Mouse (Mus musculus) stomach, embryonic 15.5 days (tissue): ENCODE measurements around the gene C1qa. TPM values are rescaled to one million over a fixed set of nuclear protein-coding genes. Genes with fewer than 3 reads are reported as not detected.

Source experiments
- ATAC-seq: fragments of 200-750 bp; cut with Nextera tagmentation; 2 replicates; pipeline ENCODE4 v1.8.0; 2017; ENCODE audit warnings: low read depth, moderate number of reproducible peaks, moderate TSS enrichment; ENCODE audit not compliant: insufficient read depth, low FRiP score
- H3K27ac ChIP-seq: fragments of 300-500 bp; sonication (generic); 2 replicates; pipeline ENCODE4 v1.5.1; 2015; ENCODE audit warnings: mild to moderate bottlenecking, inconsistent platforms
- H3K27me3 ChIP-seq: fragments of 300-500 bp; sonication (generic); replicated peaks from 2 replicates; pipeline ENCODE4 v1.6.1; 2015; ENCODE audit warnings: inconsistent platforms
- H3K36me3 ChIP-seq: fragments of 300-500 bp; sonication (generic); 2 replicates; pipeline ENCODE4 v1.6.1; 2015; ENCODE audit warnings: inconsistent platforms
- H3K4me1 ChIP-seq: fragments of 300-500 bp; sonication (generic); 2 replicates; pipeline ENCODE4 v1.6.1; 2015; ENCODE audit warnings: inconsistent platforms
- H3K4me2 ChIP-seq: fragments of 300-500 bp; sonication (generic); 2 replicates; pipeline ENCODE4 v1.6.1; 2015; ENCODE audit warnings: mild to moderate bottlenecking, inconsistent platforms
- H3K4me3 ChIP-seq: fragments of 300-500 bp; sonication (generic); replicated peaks from 2 replicates; pipeline ENCODE4 v1.5.1; 2015; ENCODE audit warnings: inconsistent platforms
- H3K9ac ChIP-seq: fragments of 300-500 bp; sonication (generic); 2 replicates; pipeline ENCODE4 v1.6.1; 2015; ENCODE audit warnings: inconsistent platforms
- H3K9me3 ChIP-seq: fragments of 300-500 bp; sonication (generic); 2 replicates; pipeline ENCODE4 v1.6.1; 2016; ENCODE audit warnings: inconsistent platforms
- WGBS: fragments of 180-500 bp; shearing (Covaris S2); methylation state at CpG from one replicate; pipeline ENCODE4 v1.1.7; 2015; 5-methylcytosine and 5-hydroxymethylcytosine counted together
- polyA plus RNA-seq: library from polyadenylated mRNA; unstranded; fragments of >200 nt; fragmentation: Nextera tagmentation; extraction: Ambion mirVana; gene quantifications from 2 replicates; pipeline ENCODE4 v1.2.1, GENCODE M21; 2015

Gene C1qa
- polyA plus RNA-seq, 1 experiment from 2014 or later, result 54.3 TPM

- peak; percentile 64 for ATAC-seq
- WGBS, result 26% methylated on average over 9 of the region's 9 CpGs
- H3K9ac ChIP-seq, result no peak overlapping the region
- peak overlapping the region; percentile 55; the same call in 1 of the 2 replicates for H3K27ac ChIP-seq
- peaks cover 19% of the 10 kb centered on the region; the same call in 1 of the 2 replicates for H3K4me1 ChIP-seq
- H3K36me3 ChIP-seq, result no peaks in the 10 kb centered on the region
- no peak overlapping the region for H3K4me3 ChIP-seq
- peaks cover 13% of the 10 kb centered on the region for H3K27me3 ChIP-seq
- H3K9me3 ChIP-seq, result no peaks in the 10 kb centered on the region
- H3K4me2 ChIP-seq, result no peak overlapping the region
Measured at GRCm38 (mm10) chr4:136898084-136898598, 462 bp downstream of the C1qa start.

DNA sequence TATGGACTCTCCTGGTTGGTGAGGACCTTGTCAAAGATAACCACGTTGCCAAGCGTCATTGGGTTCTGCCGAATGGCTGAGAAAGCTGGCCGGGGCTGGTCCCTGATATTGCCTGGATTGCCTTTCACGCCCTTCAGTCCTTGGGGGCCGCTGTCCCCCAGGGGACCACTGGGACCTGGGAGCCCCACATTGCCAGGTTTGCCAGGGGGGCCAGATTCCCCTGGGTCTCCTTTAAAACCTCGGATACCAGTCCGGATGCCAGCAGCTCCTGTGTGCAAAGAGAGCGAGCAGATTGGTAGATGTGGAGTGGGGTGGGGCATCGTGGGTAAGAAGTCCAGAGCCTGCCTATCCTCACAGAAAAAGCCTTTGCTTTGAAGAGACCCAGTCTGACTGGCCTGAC, 2.1 kb downstream of the C1qa start:
- no peak for ATAC-seq
- no peak overlapping the region for H3K9ac ChIP-seq
- 32% methylated on average over 10 of the region's 10 CpGs for WGBS

DNA sequence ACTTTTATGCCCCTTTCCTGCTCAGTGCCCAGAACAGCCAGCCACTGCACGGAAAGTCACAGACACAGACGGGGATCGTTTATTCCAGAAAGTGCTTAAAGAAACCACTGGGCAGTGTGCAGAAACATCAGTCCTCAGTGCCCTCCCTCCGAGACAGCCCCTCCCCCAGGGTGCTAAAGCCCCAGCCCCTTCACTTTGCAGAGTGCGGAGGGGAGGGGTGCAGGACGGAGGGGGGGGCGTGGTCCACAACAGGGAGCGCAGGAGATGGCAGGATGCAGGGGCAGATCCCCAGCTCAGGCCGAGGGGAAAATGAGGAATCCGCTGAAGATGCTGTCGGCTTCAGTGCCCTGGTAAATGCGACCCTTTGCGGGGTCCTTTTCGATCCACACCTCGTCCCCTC, 2.7 kb downstream of the C1qa start:
- peaks cover 19% of the 10 kb centered on the region; the same call in 1 of the 2 replicates for H3K4me1 ChIP-seq
- no peak overlapping the region for H3K27ac ChIP-seq
- WGBS, result 5% methylated on average over 14 of the region's 15 CpGs
- H3K27me3 ChIP-seq, result peaks cover 13% of the 10 kb centered on the region
- H3K4me3 ChIP-seq, result no peak overlapping the region
- no peak for ATAC-seq
- H3K9ac ChIP-seq, result no peak overlapping the region
- no peaks in the 10 kb centered on the region for H3K36me3 ChIP-seq
- H3K9me3 ChIP-seq, result no peaks in the 10 kb centered on the region
- H3K4me2 ChIP-seq, result peak overlapping the region; percentile 25; the same call in 1 of the 2 replicates

More for the DNA sequence above, 2.1 kb downstream of the C1qa start:
- peaks cover 19% of the 10 kb centered on the region; the same call in 1 of the 2 replicates for H3K4me1 ChIP-seq
- 0 out of 2 replicates have a peak overlapping the region, but pooled peaks have one; percentile 25 for H3K4me2 ChIP-seq
- no peak overlapping the region for H3K27ac ChIP-seq
- H3K36me3 ChIP-seq, result no peaks in the 10 kb centered on the region
- H3K9me3 ChIP-seq, result no peaks in the 10 kb centered on the region
- no peak overlapping the region for H3K4me3 ChIP-seq
- H3K27me3 ChIP-seq, result peaks cover 13% of the 10 kb centered on the region

DNA sequence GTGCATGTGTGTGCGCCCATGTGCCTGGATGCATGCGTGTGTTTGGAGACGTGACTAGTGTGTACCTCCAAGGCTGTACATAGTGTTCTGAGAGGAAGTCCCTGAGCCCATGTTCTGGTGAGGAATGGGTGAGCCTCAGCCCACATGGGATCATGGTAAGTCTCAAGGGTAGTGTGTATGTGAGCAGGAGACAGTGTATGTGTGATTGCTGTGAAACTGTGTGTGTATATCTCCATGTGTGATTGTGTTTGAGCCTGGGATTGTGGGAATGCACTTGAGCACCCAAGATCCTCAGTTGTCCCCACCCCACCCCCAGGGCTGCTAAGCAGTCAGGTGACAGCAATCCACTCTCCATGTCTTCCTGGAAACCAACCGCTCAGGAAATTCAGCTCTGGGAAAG, 3.8 kb downstream of the C1qa start:
- WGBS, result 69% methylated on average over 4 of the region's 4 CpGs
- Histone ChIP-seq H3K27me3 (peaks cover 13% of the 10 kb centered on the region), H3K36me3 (no peaks in the 10 kb centered on the region), H3K4me3 (no peak overlapping the region), H3K4me1 (peaks cover 19% of the 10 kb centered on the region; the same call in 1 of the 2 replicates), H3K4me2 (no peak overlapping the region), H3K9ac (no peak overlapping the region), H3K27ac (no peak overlapping the region), H3K9me3 (no peaks in the 10 kb centered on the region)
- no peak for ATAC-seq

- H3K36me3 ChIP-seq, result no peaks in the 10 kb centered on the region
- H3K9ac ChIP-seq, result no peak overlapping the region
- no peaks in the 10 kb centered on the region for H3K9me3 ChIP-seq
- ATAC-seq, result no peak
- WGBS, result 5% methylated on average over 9 of the region's 9 CpGs
- H3K4me1 ChIP-seq, result peaks cover 19% of the 10 kb centered on the region; the same call in 1 of the 2 replicates
- H3K4me3 ChIP-seq, result no peak overlapping the region
- H3K27me3 ChIP-seq, result peaks cover 13% of the 10 kb centered on the region
- no peak overlapping the region for H3K27ac ChIP-seq
- H3K4me2 ChIP-seq, result no peak overlapping the region
Measured at GRCm38 (mm10) chr4:136893691-136894543, 4.7 kb downstream of the C1qa start.

GRCm38 (mm10) chr4:136892811-136893210, 5.8 kb downstream of the C1qa start, which contains the start of gene C1qc:
Gene C1qc (minus strand): TSS chr4:136893065.
- H3K4me3 ChIP-seq, result no peak within 1 kb of the TSS
- H3K36me3 ChIP-seq, result no peaks in the 10 kb centered on the region
- no peak within 1 kb of the TSS for H3K27ac ChIP-seq
- WGBS, result 56% methylated on average over 5 of the region's 5 CpGs
- H3K9ac ChIP-seq, result no peak within 1 kb of the TSS
- ATAC-seq, result no peak
- H3K27me3 ChIP-seq, result peaks cover 13% of the 10 kb centered on the region
- H3K9me3 ChIP-seq, result no peaks in the 10 kb centered on the region
- H3K4me2 ChIP-seq, result no peak within 1 kb of the TSS
- 0 out of 2 replicates have a peak, but pooled peaks cover 9% of the 10 kb centered on the region for H3K4me1 ChIP-seq

DNA sequence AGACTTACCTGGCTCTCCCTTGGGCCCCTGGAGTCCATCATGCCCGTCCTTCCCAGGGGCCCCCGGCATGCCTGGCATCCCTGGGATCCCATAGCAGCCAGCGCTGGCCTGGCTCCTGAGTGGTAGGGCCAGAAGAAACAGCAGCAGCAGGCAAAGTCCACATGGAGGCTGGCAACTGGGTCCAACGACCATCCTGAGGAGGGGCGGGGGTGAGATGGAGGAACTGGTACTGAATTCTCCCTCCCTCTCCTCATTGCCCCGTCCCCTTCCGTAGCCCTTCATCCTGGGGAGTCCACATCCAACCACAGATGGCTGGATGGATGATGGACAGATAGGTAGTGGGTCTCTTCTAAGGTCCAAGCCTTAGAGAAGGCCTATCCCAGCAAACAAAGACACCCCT, 6.2 kb downstream of the C1qa start:
- H3K9me3 ChIP-seq, result no peaks in the 10 kb centered on the region
- H3K4me1 ChIP-seq, result 0 out of 2 replicates have a peak, but pooled peaks cover 5% of the 10 kb centered on the region
- no peak overlapping the region for H3K4me2 ChIP-seq
- no peak overlapping the region for H3K4me3 ChIP-seq
- no peaks in the 10 kb centered on the region for H3K36me3 ChIP-seq
- peaks cover 13% of the 10 kb centered on the region for H3K27me3 ChIP-seq
- no peak overlapping the region for H3K9ac ChIP-seq
- WGBS, result 53% methylated on average over 7 of the region's 7 CpGs
- no peak overlapping the region for H3K27ac ChIP-seq
- no peak for ATAC-seq

- 86% methylated on average over 4 of the region's 4 CpGs for WGBS
Measured at GRCm38 (mm10) chr4:136891115-136891514, 7.5 kb downstream of the C1qa start.

DNA sequence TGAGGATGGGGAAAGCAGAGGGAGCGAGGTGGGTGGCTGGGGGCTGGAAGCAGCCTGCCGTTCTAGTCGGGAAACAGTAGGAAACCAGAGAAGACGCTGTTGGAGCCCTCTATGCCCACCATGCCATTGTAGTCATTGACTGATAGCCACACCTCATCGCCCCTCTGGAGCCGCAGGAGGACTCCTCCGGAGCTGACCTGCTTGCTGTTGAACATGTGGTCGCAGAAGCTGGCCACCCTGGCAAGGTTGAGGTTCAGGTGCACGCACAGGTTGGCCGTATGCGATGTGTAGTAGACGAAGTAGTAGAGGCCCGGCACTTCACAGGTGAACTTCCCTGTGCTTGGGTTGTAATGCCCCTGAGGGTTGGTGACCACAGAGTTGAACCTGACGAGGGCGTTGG, 8.6 kb downstream of the C1qa start:
- 82% methylated on average over 15 of the region's 15 CpGs for WGBS
- H3K9me3 ChIP-seq, result no peaks in the 10 kb centered on the region
- H3K9ac ChIP-seq, result no peak overlapping the region
- H3K27ac ChIP-seq, result no peak overlapping the region
- H3K4me3 ChIP-seq, result no peak overlapping the region
- no peaks in the 10 kb centered on the region for H3K27me3 ChIP-seq
- ATAC-seq, result no peak
- H3K4me2 ChIP-seq, result no peak overlapping the region
- no peaks in the 10 kb centered on the region for H3K36me3 ChIP-seq
- H3K4me1 ChIP-seq, result no peaks in the 10 kb centered on the region

More at GRCm38 (mm10) chr4:136891115-136891514, 7.5 kb downstream of the C1qa start:
- Histone ChIP-seq H3K4me2 (no peak overlapping the region), H3K9me3 (no peaks in the 10 kb centered on the region), H3K9ac (no peak overlapping the region), H3K27ac (no peak overlapping the region), H3K4me1 (0 out of 2 replicates have a peak, but pooled peaks cover 4% of the 10 kb centered on the region), H3K36me3 (no peaks in the 10 kb centered on the region), H3K4me3 (no peak overlapping the region), H3K27me3 (peaks cover 6% of the 10 kb centered on the region)
- no peak for ATAC-seq

GRCm38 (mm10) chr4:136887714-136888113, 10.9 kb downstream of the C1qa start:
- H3K4me2 ChIP-seq, result no peak overlapping the region
- H3K27me3 ChIP-seq, result no peaks in the 10 kb centered on the region
- H3K9me3 ChIP-seq, result no peaks in the 10 kb centered on the region
- no peaks in the 10 kb centered on the region for H3K36me3 ChIP-seq
- no peak for ATAC-seq
- no peak overlapping the region for H3K4me3 ChIP-seq
- no peaks in the 10 kb centered on the region for H3K4me1 ChIP-seq
- no peak overlapping the region for H3K9ac ChIP-seq
- no peak overlapping the region for H3K27ac ChIP-seq
- 50% methylated on average over 5 of the region's 5 CpGs for WGBS

GRCm38 (mm10) chr4:136886101-136886500, 12.5 kb downstream of the C1qa start, which contains the start of gene C1qb:
Gene C1qb (minus strand): TSS chr4:136886187.
- no peak within 1 kb of the TSS for H3K27ac ChIP-seq
- no peaks in the 10 kb centered on the region for H3K36me3 ChIP-seq
- H3K4me1 ChIP-seq, result no peaks in the 10 kb centered on the region
- no peaks in the 10 kb centered on the region for H3K27me3 ChIP-seq
- no peak within 1 kb of the TSS for H3K4me3 ChIP-seq
- no peak within 1 kb of the TSS for H3K4me2 ChIP-seq
- no peak within 1 kb of the TSS for H3K9ac ChIP-seq
- WGBS, result 61% methylated on average over 7 of the region's 7 CpGs
- ATAC-seq, result no peak
- H3K9me3 ChIP-seq, result no peaks in the 10 kb centered on the region

GRCm38 (mm10) chr4:136878601-136879000, 20.0 kb downstream of the C1qa start:
- no peak overlapping the region for H3K9ac ChIP-seq
- H3K4me2 ChIP-seq, result no peak overlapping the region
- no peaks in the 10 kb centered on the region for H3K4me1 ChIP-seq
- H3K27ac ChIP-seq, result no peak overlapping the region
- H3K4me3 ChIP-seq, result no peak overlapping the region
- WGBS, result 32% methylated on average over 5 of the region's 5 CpGs
- no peak for ATAC-seq
- no peaks in the 10 kb centered on the region for H3K9me3 ChIP-seq
- no peaks in the 10 kb centered on the region for H3K27me3 ChIP-seq
- no peaks in the 10 kb centered on the region for H3K36me3 ChIP-seq
